Comparison of ENCODE assay signal across 8 mouse cellular contexts in genomic region chr15:89524001-89524571, GRCm38 (mm10). TPM values are rescaled to one million over a fixed set of nuclear protein-coding genes. Genes with fewer than 3 reads are reported as not detected.
DNase-seq lines count a peak whose midpoint lies in the region; ATAC-seq lines count a peak whose summit lies in the region.
"Had no signal": no experiment of that assay in that cellular context is flagged by ENCODE, and none has a peak within 500 bp of the region (broad histone marks: within the 10 kb centered on the region; RNA-seq: fewer than 3 reads in every experiment).

No protein-coding gene starts in this region.

- H3K4me2 ChIP-seq in lung, embryonic 15.5 days = peak overlapping the region; percentile 73
- H3K4me2 ChIP-seq in forebrain, embryonic 16.5 days (ENCODE audit: low read length) = peak overlapping the region; percentile 90
- peak overlapping the region; percentile 60 for H3K4me2 ChIP-seq in liver, embryonic 15.5 days

- no peaks in the 10 kb centered on the region for H3K36me3 ChIP-seq in lung, embryonic 15.5 days
- H3K36me3 ChIP-seq in forebrain, embryonic 16.5 days (ENCODE audit: control insufficient read depth, insufficient read depth) = no peaks in the 10 kb centered on the region
- no peaks in the 10 kb centered on the region for H3K36me3 ChIP-seq in liver, embryonic 15.5 days (replicated peaks)

- H3K9ac ChIP-seq in lung, embryonic 15.5 days = peak overlapping the region; percentile 51
- peak overlapping the region; percentile 63 for H3K9ac ChIP-seq in forebrain, embryonic 16.5 days (replicated peaks; ENCODE audit: low read depth, low read length)
- no peak overlapping the region for H3K9ac ChIP-seq in liver, embryonic 15.5 days

- no peak overlapping the region for H3K27ac ChIP-seq in lung, embryonic 15.5 days
- H3K27ac ChIP-seq in forebrain, embryonic 16.5 days (ENCODE audit: low read length) = no peak overlapping the region
- no peak overlapping the region for H3K27ac ChIP-seq in liver, embryonic 15.5 days (replicated peaks)

- no peak for DNase-seq in lung, postnatal 10 days
- no peak for DNase-seq in frontal cortex, postnatal 25 days (ENCODE audit: low spot score in 2 of 2)
- no peak for DNase-seq in layer of hippocampus, postnatal 14 days (ENCODE audit: low spot score in 2 of 2)
- DNase-seq in right cerebral cortex, postnatal 14 days = no peak
- DNase-seq: gastrocnemius, postnatal 25 days had no signal

- H3K4me1 ChIP-seq in lung, embryonic 15.5 days = peaks cover 6% of the 10 kb centered on the region; the same call in 1 of the 2 replicates
- peaks cover 6% of the 10 kb centered on the region for H3K4me1 ChIP-seq in forebrain, embryonic 16.5 days (replicated peaks; ENCODE audit: control insufficient read depth, insufficient read depth, low read length)
- no peaks in the 10 kb centered on the region for H3K4me1 ChIP-seq in liver, embryonic 15.5 days (replicated peaks)

- peak overlapping the region; percentile 58 for H3K4me3 ChIP-seq in lung, embryonic 15.5 days
- H3K4me3 ChIP-seq in forebrain, embryonic 16.5 days (replicated peaks; ENCODE audit: low read length) = peak overlapping the region; percentile 59
- peak overlapping the region; percentile 42 for H3K4me3 ChIP-seq in liver, embryonic 15.5 days (replicated peaks)

- H3K27me3 ChIP-seq in lung, embryonic 15.5 days = peaks cover 24% of the 10 kb centered on the region
- peaks cover 3% of the 10 kb centered on the region; the same call in 1 of the 2 replicates for H3K27me3 ChIP-seq in forebrain, embryonic 16.5 days (replicated peaks; ENCODE audit: control insufficient read depth, insufficient read depth, low read length)
- peaks cover 28% of the 10 kb centered on the region for H3K27me3 ChIP-seq in liver, embryonic 15.5 days

- 13% methylated on average over 49 of the region's 52 CpGs for WGBS in lung, embryonic 15.5 days
- 4% methylated on average over 44 of the region's 52 CpGs for WGBS in forebrain, embryonic 16.5 days
- WGBS in liver, embryonic 15.5 days (ENCODE audit: insufficient replicate concordance) = 68% methylated on average over 52 of the region's 52 CpGs

- ATAC-seq in lung, embryonic 15.5 days (ENCODE audit: borderline replicate concordance, extremely low read depth, low FRiP score, low TSS enrichment) = no peak
- 0 out of 2 replicates have a peak, but pooled peaks have one; percentile 6 for ATAC-seq in forebrain, embryonic 16.5 days
- no peak for ATAC-seq in liver, embryonic 15.5 days (ENCODE audit: insufficient read depth)

- H3K9me3 ChIP-seq in lung, embryonic 15.5 days = no peaks in the 10 kb centered on the region
- H3K9me3 ChIP-seq in forebrain, embryonic 16.5 days (ENCODE audit: control insufficient read depth, low read length) = no peaks in the 10 kb centered on the region
- no peaks in the 10 kb centered on the region for H3K9me3 ChIP-seq in liver, embryonic 15.5 days (replicated peaks)

RNA-seq across cellular contexts. Expression of gene Shank3, which starts 24.7 kb away (rescaled TPM):
- polyA plus RNA-seq in lung, embryonic 15.5 days (2015; fragmentation: Nextera tagmentation; extraction: Ambion mirVana) = 2.5 and 2.8 TPM in 2 replicates
- polyA plus RNA-seq in forebrain, embryonic 16.5 days (2015; fragmentation: Nextera tagmentation; extraction: Ambion mirVana) = 9.3 and 14.1 TPM in 2 replicates
- 0.51 and 0.93 TPM in 2 replicates for polyA plus RNA-seq in liver, embryonic 15.5 days (2015; fragmentation: Nextera tagmentation; extraction: Ambion mirVana)
- total RNA-seq in layer of hippocampus, postnatal 14 days (2021) = 100 to 1,000 TPM; 271 to 274 TPM

RNA-seq across cellular contexts. Expression of gene Acr, which starts 44.0 kb away (rescaled TPM):
- 0.10 and 0.20 TPM in 2 replicates for polyA plus RNA-seq in lung, embryonic 15.5 days (2015; fragmentation: Nextera tagmentation; extraction: Ambion mirVana)
- polyA plus RNA-seq in forebrain, embryonic 16.5 days (2015; fragmentation: Nextera tagmentation; extraction: Ambion mirVana) = 0.92 and 2.3 TPM in 2 replicates
- not detected in 2 replicates for polyA plus RNA-seq in liver, embryonic 15.5 days (2015; fragmentation: Nextera tagmentation; extraction: Ambion mirVana)
- 1 to 10 TPM in 1 of 2 experiments, under 1 TPM in 1; 0.65 to 2.4 TPM for total RNA-seq in layer of hippocampus, postnatal 14 days (2021)

RNA-seq across cellular contexts. Expression of gene Arsa, which starts 46.9 kb away (rescaled TPM):
- 21.5 and 22.7 TPM in 2 replicates for polyA plus RNA-seq in lung, embryonic 15.5 days (2015; fragmentation: Nextera tagmentation; extraction: Ambion mirVana)
- polyA plus RNA-seq in forebrain, embryonic 16.5 days (2015; fragmentation: Nextera tagmentation; extraction: Ambion mirVana) = 23.9 and 27.9 TPM in 2 replicates
- polyA plus RNA-seq in liver, embryonic 15.5 days (2015; fragmentation: Nextera tagmentation; extraction: Ambion mirVana) = 5.0 and 5.4 TPM in 2 replicates
- total RNA-seq in layer of hippocampus, postnatal 14 days (2021) = 10 to 100 TPM; 29.1 to 31.5 TPM
